Mouse (Mus musculus) right cerebral cortex, postnatal 14 days (tissue): ENCODE data around the gene Agtpbp1.
A peak's percentile ranks its signal among the peaks of the same experiment; 100 is the strongest.
"Not testable (repeated sequence)": the region's sequence is repeated elsewhere in the genome, so short reads cannot be mapped to it uniquely, and the experiment has no call there.

ENCODE experiments used
- DNase-seq: peaks from one replicate; pipeline ENCODE4 v3.0.0; 2022

Gene Agtpbp1

GRCm38 (mm10) chr13:59521271-59522064, 63.6 kb downstream of the Agtpbp1 start:
- DNase-seq = no peak

- no peak for DNase-seq
These were observed 64.2 kb downstream of the Agtpbp1 start for GRCm38 (mm10) chr13:59520834-59521233.

GRCm38 (mm10) chr13:59519479-59519878, 65.5 kb downstream of the Agtpbp1 start:
- no peak for DNase-seq

- no peak for DNase-seq
These were observed 67.0 kb downstream of the Agtpbp1 start for GRCm38 (mm10) chr13:59518016-59518415.

GRCm38 (mm10) chr13:59515074-59515473, 70.0 kb downstream of the Agtpbp1 start:
- peak; percentile 19 for DNase-seq

- DNase-seq = peak; percentile 21
These were observed 75.2 kb downstream of the Agtpbp1 start for GRCm38 (mm10) chr13:59509644-59510366.

- no peak for DNase-seq
These were observed 76.4 kb downstream of the Agtpbp1 start for GRCm38 (mm10) chr13:59508584-59508983.

GRCm38 (mm10) chr13:59506450-59506849, 78.6 kb downstream of the Agtpbp1 start:
- no peak for DNase-seq

- no peak for DNase-seq
These were observed 79.2 kb downstream of the Agtpbp1 start for GRCm38 (mm10) chr13:59505867-59506266.

- DNase-seq = no peak
These were observed 81.4 kb downstream of the Agtpbp1 start for GRCm38 (mm10) chr13:59503581-59503980.

- no peak for DNase-seq
These were observed 85.2 kb downstream of the Agtpbp1 start for GRCm38 (mm10) chr13:59499831-59500230.

GRCm38 (mm10) chr13:59499374-59499773, 85.7 kb downstream of the Agtpbp1 start:
- DNase-seq = no peak

GRCm38 (mm10) chr13:59498191-59498590, 86.8 kb downstream of the Agtpbp1 start:
- no peak for DNase-seq

- DNase-seq = no peak
These were observed 89.2 kb downstream of the Agtpbp1 start for GRCm38 (mm10) chr13:59495839-59496238.

GRCm38 (mm10) chr13:59494619-59495262, 90.3 kb downstream of the Agtpbp1 start:
- no peak for DNase-seq

GRCm38 (mm10) chr13:59490726-59491125, 94.3 kb downstream of the Agtpbp1 start:
- DNase-seq = no peak

GRCm38 (mm10) chr13:59489143-59489542, 95.9 kb downstream of the Agtpbp1 start:
- DNase-seq = no peak

GRCm38 (mm10) chr13:59487287-59487686, 97.7 kb downstream of the Agtpbp1 start:
- DNase-seq = no peak

GRCm38 (mm10) chr13:59486243-59486642, 98.8 kb downstream of the Agtpbp1 start:
- no peak for DNase-seq

GRCm38 (mm10) chr13:59485456-59485855, 99.6 kb downstream of the Agtpbp1 start:
- no peak for DNase-seq

- DNase-seq = no peak
These were observed 103.6 kb downstream of the Agtpbp1 start for GRCm38 (mm10) chr13:59481484-59481855.

- DNase-seq = no peak
These were observed 104.2 kb downstream of the Agtpbp1 start for GRCm38 (mm10) chr13:59480599-59481483.

- not testable (repeated sequence) for DNase-seq
These were observed 107.1 kb downstream of the Agtpbp1 start for GRCm38 (mm10) chr13:59477928-59478327.
